Mouse (Mus musculus): ENCODE measurements around the gene Rap1gap2.

DNA sequence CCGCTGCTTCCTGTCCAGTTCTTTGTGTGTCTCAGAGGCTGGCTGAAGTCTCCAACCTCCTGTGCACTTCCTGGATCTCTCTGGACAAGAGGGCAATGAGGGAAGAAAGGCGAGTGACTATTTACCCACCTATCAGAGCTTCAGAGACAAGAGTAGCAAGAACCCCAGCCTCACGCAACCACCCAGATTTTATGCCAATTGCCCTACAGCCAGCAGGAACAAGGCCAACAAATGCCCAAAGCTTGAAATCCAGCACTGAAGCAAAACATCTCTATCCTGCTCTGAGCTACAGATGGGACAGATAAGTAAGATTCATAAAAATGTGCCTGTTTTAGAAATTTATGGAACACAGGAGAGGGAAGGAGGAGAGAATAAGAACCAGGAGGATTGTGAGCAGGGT, 109.7 kb downstream of the Rap1gap2 start:
- TF ChIP-seq POLR2A (IDR thresholded peaks at IDR 0.05; ENCODE audit: low read depth, low read length) (no peak), CTCF (IDR thresholded peaks at IDR 0.05; ENCODE audit: borderline replicate concordance, insufficient read depth, low read length) (no peak)
